Mouse (Mus musculus): ENCODE measurements around the gene Hcn1.

DNA sequence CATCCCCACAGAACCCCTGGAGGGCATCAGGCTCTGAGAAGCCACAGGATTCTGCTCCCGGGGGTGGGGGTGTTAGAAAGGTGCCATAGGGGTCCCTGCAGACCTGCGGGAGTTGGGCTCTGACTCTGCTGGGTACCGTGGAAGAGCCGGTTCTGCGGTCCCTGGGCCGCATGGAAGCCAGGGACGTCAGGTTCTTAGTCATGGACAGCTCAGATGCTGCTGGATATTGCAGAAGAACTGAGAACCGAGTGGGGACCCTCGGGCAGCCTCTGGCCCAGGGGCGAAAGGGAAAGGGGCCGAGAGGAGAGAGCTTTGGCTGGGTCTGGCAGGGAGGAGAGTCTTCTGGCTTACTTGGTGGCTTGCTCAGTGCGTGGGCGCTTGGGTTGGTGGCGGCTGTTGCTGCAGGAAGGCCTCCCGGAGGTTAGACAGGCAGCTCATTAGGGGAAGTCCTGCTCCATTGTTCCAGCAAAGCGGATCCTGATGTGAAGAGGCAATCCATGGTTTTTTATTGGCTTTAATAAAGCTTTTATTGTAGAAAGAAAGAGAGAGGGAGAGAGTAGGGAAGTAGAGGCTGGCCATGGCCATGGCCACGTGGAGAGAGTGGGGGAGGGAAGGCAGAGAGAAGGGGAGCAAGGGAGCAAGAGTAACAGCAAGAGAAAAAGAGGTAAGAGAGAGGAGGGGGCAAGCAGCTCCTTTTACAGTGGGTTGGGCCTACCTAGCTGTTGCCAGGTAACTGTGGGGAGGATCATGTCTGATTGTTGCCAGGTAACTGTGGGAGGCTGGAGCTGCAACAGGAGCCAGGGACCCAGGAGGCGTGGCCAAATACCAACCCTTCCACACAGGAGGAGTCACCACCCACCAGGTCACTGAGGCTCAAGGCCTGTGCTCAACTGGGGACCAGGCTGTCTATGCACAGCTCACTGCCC, 356.6 kb downstream of the Hcn1 start:
- TF ChIP-seq EP300 (IDR thresholded peaks at IDR 0.05; ENCODE audit: low read depth in 1 of 2, low read length in 2 of 2): no peak
- TF ChIP-seq CTCF (IDR thresholded peaks at IDR 0.05 in 2 of 3, conservative IDR thresholded peaks at IDR 0.05 in 1 of 3; ENCODE audit: control insufficient read depth in 1 of 3, insufficient read depth in 1 of 3, low read depth in 2 of 3, low read length in 3 of 3, poor library complexity in 1 of 3, severe bottlenecking in 1 of 3): no peak
- no peak for TF ChIP-seq GATA1 (IDR thresholded peaks at IDR 0.05; ENCODE audit: low read depth, low read length)
- no peak for TF ChIP-seq POLR2A (IDR thresholded peaks at IDR 0.05; ENCODE audit: control insufficient read depth in 1 of 2, insufficient read depth in 1 of 2, low read depth in 1 of 2, low read length in 2 of 2, poor library complexity in 1 of 2)
- no peak for TF ChIP-seq E2F4 (IDR thresholded peaks at IDR 0.05; ENCODE audit: borderline replicate concordance, low read depth, low read length)
